Comparison of ENCODE assay signal across 8 mouse cellular contexts in the genomic region with DNA sequence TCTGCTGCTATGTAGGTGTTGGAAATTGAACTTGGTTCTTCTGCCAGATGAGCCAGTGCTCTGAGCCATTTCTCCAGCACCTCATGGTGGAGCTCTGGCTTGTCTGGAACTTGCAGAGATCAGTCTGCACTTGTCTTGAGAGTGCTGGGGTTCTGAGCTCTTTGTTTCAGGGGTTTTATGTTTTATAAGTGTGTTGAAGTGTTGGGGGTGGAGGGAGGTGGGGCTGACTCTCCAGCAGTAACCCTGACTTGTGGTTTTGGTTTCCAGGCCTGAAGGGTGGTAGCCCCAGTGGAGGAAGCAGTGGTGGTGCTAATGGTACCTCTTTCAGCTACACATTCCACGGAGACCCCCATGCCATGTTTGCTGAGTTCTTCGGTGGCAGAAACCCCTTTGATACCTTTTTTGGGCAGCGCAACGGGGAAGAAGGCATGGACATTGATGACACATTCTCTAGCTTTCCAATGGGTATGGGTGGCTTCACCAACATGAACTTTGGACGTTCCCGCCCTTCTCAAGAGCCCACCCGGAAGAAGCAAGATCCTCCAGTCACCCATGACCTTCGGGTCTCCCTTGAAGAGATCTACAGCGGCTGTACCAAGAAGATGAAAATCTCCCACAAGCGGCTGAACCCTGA. TPM values are rescaled to one million over a fixed set of nuclear protein-coding genes. Genes with fewer than 3 reads are reported as not detected.
DNase-seq lines count a peak whose midpoint lies in the region; ATAC-seq and TF ChIP-seq lines count a peak whose summit lies in the region.

No protein-coding gene starts in this region.

- TF ChIP-seq POLR2A in testis, adult 2 months (IDR thresholded peaks at IDR 0.05; ENCODE audit: control insufficient read depth, low read depth, low read length): no peak

- H3K4me2 ChIP-seq in forebrain, embryonic 11.5 days (ENCODE audit: low read depth, low read length, severe bottlenecking): peak overlapping the region; percentile 82
- peak overlapping the region; percentile 94 for H3K4me2 ChIP-seq in limb, embryonic 13.5 days (replicated peaks)
- peak overlapping the region; percentile 95 for H3K4me2 ChIP-seq in stomach, embryonic 14.5 days (replicated peaks; ENCODE audit: low read depth, low read length)

- no peak for ATAC-seq in forebrain, embryonic 11.5 days (replicated peaks; ENCODE audit: low FRiP score)
- no peak for ATAC-seq in limb, embryonic 13.5 days (ENCODE audit: low FRiP score, low read depth)
- ATAC-seq in stomach, embryonic 14.5 days (ENCODE audit: insufficient number of reproducible peaks, insufficient read depth, low FRiP score, low read depth): no peak
- ATAC-seq in monocyte, adult 5-6 weeks (replicated peaks; ENCODE audit: insufficient number of reproducible peaks, low FRiP score, low TSS enrichment, poor library complexity, severe bottlenecking): no peak

- TF ChIP-seq CTCF in testis, adult 2 months (IDR thresholded peaks at IDR 0.05; ENCODE audit: control insufficient read depth, insufficient read depth, insufficient replicate concordance, low read depth, low read length): no peak

- H3K27ac ChIP-seq in testis, adult 2 months (ENCODE audit: control insufficient read depth, insufficient read depth, low read depth, low read length): no peak overlapping the region
- no peak overlapping the region for H3K27ac ChIP-seq in forebrain, embryonic 11.5 days (ENCODE audit: low read depth, low read length)
- H3K27ac ChIP-seq in limb, embryonic 13.5 days: no peak overlapping the region
- no peak overlapping the region for H3K27ac ChIP-seq in stomach, embryonic 14.5 days (ENCODE audit: low read length)

- no peaks in the 10 kb centered on the region for H3K9me3 ChIP-seq in forebrain, embryonic 11.5 days (ENCODE audit: control insufficient read depth, low read length)
- H3K9me3 ChIP-seq in limb, embryonic 13.5 days: no peaks in the 10 kb centered on the region
- no peaks in the 10 kb centered on the region for H3K9me3 ChIP-seq in stomach, embryonic 14.5 days (ENCODE audit: control insufficient read depth, low read depth, low read length)

- peaks cover 8% of the 10 kb centered on the region for H3K4me1 ChIP-seq in testis, adult 2 months (ENCODE audit: control insufficient read depth, insufficient read depth, low read length)
- H3K4me1 ChIP-seq in forebrain, embryonic 11.5 days (replicated peaks; ENCODE audit: control insufficient read depth, insufficient read depth, low read length): peaks cover 5% of the 10 kb centered on the region
- H3K4me1 ChIP-seq in limb, embryonic 13.5 days: peaks cover 21% of the 10 kb centered on the region
- H3K4me1 ChIP-seq in stomach, embryonic 14.5 days (ENCODE audit: control insufficient read depth, insufficient read depth, low read length): peaks cover 14% of the 10 kb centered on the region

- 96% methylated on average over 10 of the region's 10 CpGs for WGBS in forebrain, embryonic 11.5 days
- WGBS in limb, embryonic 13.5 days: 90% methylated on average over 10 of the region's 10 CpGs
- WGBS in stomach, embryonic 14.5 days: 92% methylated on average over 10 of the region's 10 CpGs

- peaks cover 5% of the 10 kb centered on the region for H3K36me3 ChIP-seq in testis, adult 2 months (ENCODE audit: control insufficient read depth, insufficient read depth, low read length)
- H3K36me3 ChIP-seq in forebrain, embryonic 11.5 days (ENCODE audit: control insufficient read depth, insufficient read depth, low read length): peaks cover 18% of the 10 kb centered on the region
- H3K36me3 ChIP-seq in limb, embryonic 13.5 days: peaks cover 48% of the 10 kb centered on the region
- peaks cover 37% of the 10 kb centered on the region for H3K36me3 ChIP-seq in stomach, embryonic 14.5 days (ENCODE audit: control insufficient read depth, insufficient read depth, low read length)

- no peaks in the 10 kb centered on the region for H3K27me3 ChIP-seq in testis, adult 2 months (ENCODE audit: control insufficient read depth, insufficient read depth, low read length)
- no peaks in the 10 kb centered on the region for H3K27me3 ChIP-seq in forebrain, embryonic 11.5 days (ENCODE audit: control insufficient read depth, insufficient read depth, low read length)
- no peaks in the 10 kb centered on the region for H3K27me3 ChIP-seq in limb, embryonic 13.5 days
- no peaks in the 10 kb centered on the region for H3K27me3 ChIP-seq in stomach, embryonic 14.5 days (ENCODE audit: control insufficient read depth, insufficient read depth, low read length)

- peak overlapping the region; percentile 74; the same call in 1 of the 2 replicates for H3K9ac ChIP-seq in forebrain, embryonic 11.5 days (ENCODE audit: low read length)
- H3K9ac ChIP-seq in limb, embryonic 13.5 days: peak overlapping the region; percentile 90
- H3K9ac ChIP-seq in stomach, embryonic 14.5 days (replicated peaks; ENCODE audit: low read depth, low read length): peak overlapping the region; percentile 84

- H3K4me3 ChIP-seq in testis, adult 2 months (ENCODE audit: control insufficient read depth, low read depth, low read length): peak overlapping the region; percentile 97
- H3K4me3 ChIP-seq in forebrain, embryonic 11.5 days (ENCODE audit: low read depth, low read length): peak overlapping the region; percentile 79
- peak overlapping the region; percentile 78 for H3K4me3 ChIP-seq in limb, embryonic 13.5 days
- peak overlapping the region; percentile 76 for H3K4me3 ChIP-seq in stomach, embryonic 14.5 days (ENCODE audit: low read depth, low read length)

- DNase-seq in testis, postnatal 14 days (ENCODE audit: low spot score): no peak
- DNase-seq in forebrain, embryonic 11.5 days (ENCODE audit: low spot score): peak; percentile 44
- no peak for DNase-seq in retina, postnatal 1 day
- DNase-seq in kidney, postnatal 4 days: no peak

RNA-seq across cellular contexts. Expression of a gene that starts 1.7 kb away (rescaled TPM):
- 203 and 207 TPM in 2 replicates for polyA plus RNA-seq in testis, adult 2 months (2012; rRNA removed)
- 73.8 and 78.5 TPM in 2 replicates for polyA plus RNA-seq in forebrain, embryonic 11.5 days (2014; fragmentation: Nextera tagmentation; extraction: Ambion mirVana)
- polyA plus RNA-seq in limb, embryonic 13.5 days (2015; fragmentation: Nextera tagmentation; extraction: Ambion mirVana): 67.0 and 72.5 TPM in 2 replicates
- polyA plus RNA-seq in stomach, embryonic 14.5 days (2014; fragmentation: Nextera tagmentation; extraction: Ambion mirVana): 59.5 and 59.6 TPM in 2 replicates
- total RNA-seq in monocyte, adult 5-6 weeks (2017): 35.2 to 112 TPM (median 38.5 TPM) in 3 replicates

RNA-seq across cellular contexts. Expression of a gene that starts 1.9 kb away (rescaled TPM):
- polyA plus RNA-seq in testis, adult 2 months (2012; rRNA removed): 159 and 173 TPM in 2 replicates
- 550 and 611 TPM in 2 replicates for polyA plus RNA-seq in forebrain, embryonic 11.5 days (2014; fragmentation: Nextera tagmentation; extraction: Ambion mirVana)
- 578 and 605 TPM in 2 replicates for polyA plus RNA-seq in limb, embryonic 13.5 days (2015; fragmentation: Nextera tagmentation; extraction: Ambion mirVana)
- 629 and 635 TPM in 2 replicates for polyA plus RNA-seq in stomach, embryonic 14.5 days (2014; fragmentation: Nextera tagmentation; extraction: Ambion mirVana)
- 59.7 to 123 TPM (median 61.4 TPM) in 3 replicates for total RNA-seq in monocyte, adult 5-6 weeks (2017)

RNA-seq across cellular contexts. Expression of a gene that starts 42.8 kb away (rescaled TPM):
- 12.1 and 12.2 TPM in 2 replicates for polyA plus RNA-seq in testis, adult 2 months (2012; rRNA removed)
- 217 and 231 TPM in 2 replicates for polyA plus RNA-seq in forebrain, embryonic 11.5 days (2014; fragmentation: Nextera tagmentation; extraction: Ambion mirVana)
- polyA plus RNA-seq in limb, embryonic 13.5 days (2015; fragmentation: Nextera tagmentation; extraction: Ambion mirVana): 163 and 167 TPM in 2 replicates
- polyA plus RNA-seq in stomach, embryonic 14.5 days (2014; fragmentation: Nextera tagmentation; extraction: Ambion mirVana): 180 and 185 TPM in 2 replicates
- total RNA-seq in monocyte, adult 5-6 weeks (2017): 9.5 to 21.9 TPM (median 10.0 TPM) in 3 replicates

RNA-seq across cellular contexts. Expression of a gene that starts 43.2 kb away (rescaled TPM):
- 231 and 259 TPM in 2 replicates for polyA plus RNA-seq in testis, adult 2 months (2012; rRNA removed)
- polyA plus RNA-seq in forebrain, embryonic 11.5 days (2014; fragmentation: Nextera tagmentation; extraction: Ambion mirVana): 333 and 339 TPM in 2 replicates
- 282 and 290 TPM in 2 replicates for polyA plus RNA-seq in limb, embryonic 13.5 days (2015; fragmentation: Nextera tagmentation; extraction: Ambion mirVana)
- polyA plus RNA-seq in stomach, embryonic 14.5 days (2014; fragmentation: Nextera tagmentation; extraction: Ambion mirVana): 325 and 345 TPM in 2 replicates
- 152 to 196 TPM (median 178 TPM) in 3 replicates for total RNA-seq in monocyte, adult 5-6 weeks (2017)

RNA-seq across cellular contexts. Expression of a gene that starts 56.8 kb away (rescaled TPM):
- polyA plus RNA-seq in testis, adult 2 months (2012; rRNA removed): 0.51 and 0.59 TPM in 2 replicates
- 0.47 and 0.60 TPM in 2 replicates for polyA plus RNA-seq in forebrain, embryonic 11.5 days (2014; fragmentation: Nextera tagmentation; extraction: Ambion mirVana)
- polyA plus RNA-seq in limb, embryonic 13.5 days (2015; fragmentation: Nextera tagmentation; extraction: Ambion mirVana): 0.89 and 1.2 TPM in 2 replicates
- polyA plus RNA-seq in stomach, embryonic 14.5 days (2014; fragmentation: Nextera tagmentation; extraction: Ambion mirVana): 3.1 and 5.4 TPM in 2 replicates
- total RNA-seq in monocyte, adult 5-6 weeks (2017): 3.8 to 7.5 TPM (median 5.5 TPM) in 3 replicates

Comparison
In these comparisons a context has a peak if more than half of its experiments do, and no peak if none do; other contexts are left out.
1. RNA of a gene that starts 42.8 kb away (polyA plus RNA-seq): 217 to 231 TPM in forebrain, embryonic 11.5 days, 180 to 185 TPM in stomach, embryonic 14.5 days and 163 to 167 TPM in limb, embryonic 13.5 days; 12.1 to 12.2 TPM in testis, adult 2 months; every median in the first group is over 10 times any median in the second.
2. Peak in every context shown above with its lines, with median percentiles within 50 percentile points of each other: H3K4me3 ChIP-seq, H3K4me2 ChIP-seq and H3K9ac ChIP-seq.